Mouse (Mus musculus): ENCODE results near the gene Smyd4. TPM values are rescaled to one million over a fixed set of nuclear protein-coding genes. Genes with fewer than 3 reads are reported as not detected.

The Smyd4 gene
- polyA plus RNA-seq, 1 experiment from 2014 or later = 15.6 TPM

DNA sequence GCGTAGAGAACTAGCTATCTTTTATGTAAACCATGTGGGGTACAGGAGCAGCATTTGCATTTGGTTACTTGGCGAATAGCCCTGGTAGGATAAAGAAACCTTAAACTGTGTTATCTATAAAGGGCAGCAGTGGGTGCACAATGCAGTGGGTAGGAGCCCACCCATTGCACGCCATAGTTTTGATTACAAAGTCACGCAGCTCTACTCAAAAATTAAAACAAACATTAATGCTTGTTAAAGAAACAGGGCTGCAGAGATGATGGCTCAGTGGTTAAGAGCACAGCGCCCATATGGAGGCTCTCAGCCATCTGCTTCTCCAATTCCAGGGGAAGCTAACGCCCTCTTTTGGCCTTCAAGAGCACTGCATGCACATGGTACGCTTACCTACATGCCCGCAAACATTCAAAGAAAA lies 24.9 kb upstream of the Smyd4 start:
- Histone ChIP-seq H3K4me3 (no peak overlapping the region), H3K4me2 (no peak overlapping the region), H3K36me3 (peaks cover 14% of the 10 kb centered on the region), H3K27ac (peak overlapping the region; percentile 55; the same call in 1 of the 2 replicates), H3K9me3 (no peaks in the 10 kb centered on the region), H3K27me3 (no peaks in the 10 kb centered on the region), H3K9ac (no peak overlapping the region), H3K4me1 (peaks cover 24% of the 10 kb centered on the region)
- no peak for ATAC-seq (ENCODE audit: insufficient number of reproducible peaks, insufficient read depth, low FRiP score, low TSS enrichment, low read depth)
- 52% methylated on average over 8 of the region's 8 CpGs for WGBS

DNA sequence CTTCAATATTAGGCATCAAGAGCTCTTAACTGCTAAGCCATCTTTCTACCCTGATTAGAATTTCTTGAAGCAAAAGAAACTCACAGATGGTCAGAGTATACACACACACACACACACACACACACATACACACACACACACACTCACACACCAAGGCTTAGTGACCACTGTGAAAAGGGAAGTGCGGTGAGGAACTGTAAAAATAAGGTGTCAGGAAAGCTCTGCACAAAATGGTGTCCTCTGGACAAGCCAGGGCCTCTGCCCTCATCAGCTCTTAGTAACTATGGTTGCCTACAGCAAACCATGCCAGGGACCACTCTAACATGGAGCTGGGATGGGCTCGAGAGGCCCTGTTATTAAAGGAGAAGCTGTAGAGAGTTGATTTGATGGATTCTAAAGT lies 23.8 kb upstream of the Smyd4 start:
- Histone ChIP-seq H3K9me3 (no peaks in the 10 kb centered on the region), H3K27me3 (no peaks in the 10 kb centered on the region), H3K27ac (no peak overlapping the region), H3K4me2 (no peak overlapping the region), H3K4me3 (no peak overlapping the region), H3K4me1 (peaks cover 24% of the 10 kb centered on the region), H3K36me3 (peaks cover 20% of the 10 kb centered on the region), H3K9ac (no peak overlapping the region)
- ATAC-seq (ENCODE audit: insufficient number of reproducible peaks, insufficient read depth, low FRiP score, low TSS enrichment, low read depth) = no peak
- WGBS = 89% methylated on average over 2 of the region's 2 CpGs

DNA sequence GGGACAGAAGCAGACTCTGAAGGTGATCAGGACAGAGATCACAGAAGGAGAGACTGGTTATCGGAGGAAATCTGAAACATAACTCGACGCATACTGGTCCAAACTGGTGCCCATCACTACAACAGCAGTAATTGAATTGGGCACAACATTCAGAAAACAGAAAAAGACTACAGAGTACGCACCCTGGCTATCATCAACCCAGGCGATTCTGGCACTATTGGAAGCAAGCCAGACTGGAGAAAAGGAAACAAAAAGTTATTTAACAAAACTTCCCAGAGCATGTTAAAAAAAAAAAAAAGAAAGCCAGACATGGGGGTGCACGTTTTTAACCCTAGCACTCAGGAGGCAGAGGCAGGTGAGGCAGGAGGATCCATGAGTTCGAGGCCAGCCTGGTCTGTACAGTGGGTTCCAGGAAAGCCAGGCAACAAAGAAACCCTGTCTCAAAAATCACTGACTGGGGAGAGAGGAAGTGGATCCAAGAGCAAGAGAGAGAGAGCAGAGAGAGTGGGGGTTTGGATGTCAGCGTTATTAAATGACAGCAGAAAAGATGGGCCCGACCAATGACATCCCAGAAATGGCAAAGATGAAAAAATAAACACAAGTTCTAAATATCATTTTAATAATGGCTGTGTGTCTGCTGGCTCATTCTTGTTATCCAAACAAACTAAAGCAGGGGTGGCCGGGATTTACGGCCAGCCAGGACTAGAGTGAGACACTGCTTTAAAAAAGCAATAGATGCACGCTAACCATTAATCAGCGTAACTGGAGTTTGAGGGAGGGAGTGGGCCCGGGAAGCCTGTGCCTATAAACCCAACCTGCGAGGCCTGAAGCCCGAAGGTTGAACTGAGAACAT lies 22.9 kb upstream of the Smyd4 start:
- ATAC-seq (ENCODE audit: insufficient number of reproducible peaks, insufficient read depth, low FRiP score, low TSS enrichment, low read depth) = no peak
- H3K36me3 ChIP-seq = peaks cover 20% of the 10 kb centered on the region
- no peak overlapping the region for H3K27ac ChIP-seq
- peaks cover 24% of the 10 kb centered on the region for H3K4me1 ChIP-seq
- H3K9ac ChIP-seq = no peak overlapping the region
- WGBS = 76% methylated on average over 16 of the region's 16 CpGs
- no peak overlapping the region for H3K4me2 ChIP-seq
- H3K27me3 ChIP-seq = no peaks in the 10 kb centered on the region
- H3K9me3 ChIP-seq = no peaks in the 10 kb centered on the region
- H3K4me3 ChIP-seq = no peak overlapping the region

DNA sequence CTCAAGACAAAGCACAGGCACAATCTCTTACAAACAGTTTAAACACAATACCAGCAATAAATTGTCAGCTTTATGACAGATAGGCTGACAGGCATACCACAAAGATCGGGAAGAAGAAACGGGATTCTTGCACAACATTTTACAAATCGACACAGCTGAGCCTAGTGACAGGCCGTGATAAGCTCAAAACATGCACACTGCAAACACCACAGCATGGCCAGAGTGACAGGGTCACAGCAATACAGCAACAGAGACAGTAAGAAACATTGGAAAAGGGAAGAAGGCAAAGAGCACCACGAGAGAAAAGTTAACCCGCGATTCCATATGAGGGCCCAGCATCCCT lies 22.3 kb upstream of the Smyd4 start:
- Histone ChIP-seq H3K27me3 (no peaks in the 10 kb centered on the region), H3K9ac (no peak overlapping the region), H3K9me3 (no peaks in the 10 kb centered on the region), H3K4me3 (no peak overlapping the region), H3K4me2 (no peak overlapping the region), H3K27ac (no peak overlapping the region), H3K4me1 (peaks cover 24% of the 10 kb centered on the region), H3K36me3 (peaks cover 21% of the 10 kb centered on the region)
- ATAC-seq (ENCODE audit: insufficient number of reproducible peaks, insufficient read depth, low FRiP score, low TSS enrichment, low read depth) = no peak
- 84% methylated on average over 7 of the region's 7 CpGs for WGBS

DNA sequence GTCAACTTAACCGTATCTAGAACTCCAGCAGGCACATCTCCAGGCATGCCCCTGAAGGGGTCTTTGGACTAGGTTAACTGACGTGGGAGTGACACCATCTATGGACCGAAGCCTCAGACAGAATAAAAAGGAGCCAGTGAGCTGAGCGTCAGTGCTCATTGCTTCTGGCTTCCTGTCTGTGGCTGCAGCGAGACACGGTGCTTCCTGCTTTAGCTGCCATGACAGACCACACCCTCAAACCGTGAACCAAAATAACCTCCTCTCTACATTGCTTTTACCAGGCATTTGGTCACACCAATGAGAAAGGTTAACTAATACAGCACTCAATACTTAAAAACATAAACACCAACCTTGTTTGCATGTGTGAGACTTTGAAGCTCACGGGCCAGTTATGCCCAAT lies 11.6 kb upstream of the Smyd4 start:
- Histone ChIP-seq H3K4me1 (no peaks in the 10 kb centered on the region), H3K36me3 (peaks cover 67% of the 10 kb centered on the region), H3K27ac (no peak overlapping the region), H3K27me3 (no peaks in the 10 kb centered on the region), H3K9me3 (no peaks in the 10 kb centered on the region), H3K4me3 (no peak overlapping the region), H3K9ac (no peak overlapping the region), H3K4me2 (no peak overlapping the region)
- no peak for ATAC-seq (ENCODE audit: insufficient number of reproducible peaks, insufficient read depth, low FRiP score, low TSS enrichment, low read depth)
- WGBS = 74% methylated on average over 8 of the region's 8 CpGs

DNA sequence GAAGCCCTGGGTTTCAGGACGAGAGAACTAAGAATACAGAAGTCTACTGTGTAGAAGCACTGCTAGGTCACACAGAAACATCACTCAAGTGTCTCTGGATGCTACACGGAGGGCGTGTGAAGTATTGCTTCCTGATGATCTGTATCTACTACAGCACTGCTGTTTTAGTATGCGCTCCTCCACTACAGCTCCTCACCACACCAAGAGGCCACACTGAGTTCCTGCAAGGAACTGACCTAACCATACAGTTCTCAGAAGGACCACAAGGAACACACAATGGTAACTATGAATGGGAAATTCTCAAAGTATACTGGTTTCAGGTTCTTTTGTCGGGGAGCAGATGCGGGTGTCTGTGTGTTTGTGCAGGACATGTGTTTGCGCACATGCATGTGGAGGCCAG lies 11.0 kb upstream of the Smyd4 start:
- WGBS = 89% methylated on average over 7 of the region's 7 CpGs
- Histone ChIP-seq H3K4me2 (no peak overlapping the region), H3K9me3 (no peaks in the 10 kb centered on the region), H3K27ac (no peak overlapping the region), H3K4me3 (no peak overlapping the region), H3K4me1 (no peaks in the 10 kb centered on the region), H3K27me3 (no peaks in the 10 kb centered on the region), H3K9ac (no peak overlapping the region), H3K36me3 (peaks cover 63% of the 10 kb centered on the region)
- ATAC-seq (ENCODE audit: insufficient number of reproducible peaks, insufficient read depth, low FRiP score, low TSS enrichment, low read depth) = no peak

DNA sequence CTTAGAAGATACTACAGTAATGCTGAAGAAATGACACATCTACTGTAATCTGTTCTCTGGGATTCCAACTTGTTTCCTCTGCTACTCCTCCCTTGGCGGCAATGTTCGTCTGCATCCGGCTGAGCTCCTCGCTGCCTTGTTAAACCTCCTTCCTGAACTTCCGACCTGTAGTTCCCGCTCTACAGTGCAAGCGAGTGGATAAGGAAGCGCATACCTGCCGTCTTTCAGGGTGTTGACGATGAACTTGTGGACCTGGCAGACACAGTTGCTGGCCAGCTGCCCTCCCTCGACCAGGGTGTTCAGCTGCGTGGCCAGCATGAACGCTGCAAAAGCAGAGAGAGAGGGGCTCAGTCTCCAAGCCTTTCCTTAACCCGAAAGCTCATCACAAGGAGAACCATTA lies 8.2 kb upstream of the Smyd4 start:
- WGBS = 94% methylated on average over 14 of the region's 14 CpGs
- no peak for ATAC-seq (ENCODE audit: insufficient number of reproducible peaks, insufficient read depth, low FRiP score, low TSS enrichment, low read depth)
- H3K4me2 ChIP-seq = no peak overlapping the region
- peaks cover 55% of the 10 kb centered on the region for H3K36me3 ChIP-seq
- H3K9me3 ChIP-seq = no peaks in the 10 kb centered on the region
- no peak overlapping the region for H3K27ac ChIP-seq
- no peaks in the 10 kb centered on the region for H3K27me3 ChIP-seq
- H3K4me1 ChIP-seq = 0 out of 2 replicates have a peak, but pooled peaks cover 3% of the 10 kb centered on the region
- no peak overlapping the region for H3K4me3 ChIP-seq
- H3K9ac ChIP-seq = no peak overlapping the region

DNA sequence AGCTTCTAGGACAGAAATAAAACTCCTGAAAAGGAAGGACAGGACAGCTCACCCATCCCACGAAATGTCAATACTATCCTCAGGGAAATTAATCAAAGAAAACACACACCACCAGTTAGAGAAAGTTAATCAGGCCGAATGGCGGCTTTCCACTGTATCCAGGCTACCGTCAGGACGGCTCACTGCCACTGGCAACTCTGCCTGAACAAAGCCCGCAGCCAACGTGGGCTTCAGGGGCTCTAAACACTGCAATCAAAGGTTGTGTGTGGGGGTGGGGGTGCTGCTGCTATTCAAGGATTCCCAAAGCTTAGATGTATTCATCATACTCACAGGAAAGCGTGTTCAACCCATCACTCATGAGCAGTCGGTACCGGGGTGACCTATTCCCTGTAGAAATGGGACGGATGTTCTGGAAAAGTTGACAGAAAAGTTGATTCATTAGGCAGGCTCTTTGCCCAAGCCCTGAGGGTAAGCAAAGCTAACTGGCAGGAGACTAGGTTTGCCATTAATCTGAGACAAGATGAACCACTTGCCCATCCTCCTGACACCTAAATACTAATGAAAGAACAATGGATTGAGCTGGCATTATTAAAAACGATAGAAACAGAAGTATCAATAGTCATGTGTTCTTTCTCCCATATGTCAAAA lies 7.4 kb upstream of the Smyd4 start:
- no peak overlapping the region for H3K27ac ChIP-seq
- no peaks in the 10 kb centered on the region for H3K9me3 ChIP-seq
- 0 out of 2 replicates have a peak, but pooled peaks cover 3% of the 10 kb centered on the region for H3K4me1 ChIP-seq
- H3K4me3 ChIP-seq = no peak overlapping the region
- no peaks in the 10 kb centered on the region for H3K27me3 ChIP-seq
- WGBS = 88% methylated on average over 12 of the region's 12 CpGs
- H3K36me3 ChIP-seq = peaks cover 53% of the 10 kb centered on the region
- no peak overlapping the region for H3K4me2 ChIP-seq
- no peak overlapping the region for H3K9ac ChIP-seq
- no peak for ATAC-seq (ENCODE audit: insufficient number of reproducible peaks, insufficient read depth, low FRiP score, low TSS enrichment, low read depth)

DNA sequence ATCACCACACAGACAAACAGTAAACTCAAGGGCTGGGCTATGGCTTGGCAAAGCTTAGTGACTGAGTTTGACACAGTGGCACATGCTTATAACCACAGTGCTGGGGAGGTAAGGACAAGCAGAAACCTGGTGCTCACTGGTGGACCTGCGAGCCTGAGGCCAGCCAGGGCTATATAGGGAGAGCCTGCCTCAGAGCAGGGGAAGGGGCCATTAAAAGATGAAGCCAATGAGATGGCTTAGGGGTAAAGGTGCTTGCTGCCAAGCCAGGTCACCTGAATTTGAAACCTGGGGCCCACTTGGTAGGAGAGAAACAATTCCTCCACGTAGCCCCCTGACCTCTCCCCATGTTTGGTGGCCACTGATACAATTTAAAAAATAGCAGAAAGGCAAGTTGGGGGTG lies 5.1 kb upstream of the Smyd4 start:
- Histone ChIP-seq H3K27ac (no peak overlapping the region), H3K4me1 (peaks cover 17% of the 10 kb centered on the region), H3K9me3 (no peaks in the 10 kb centered on the region), H3K36me3 (peaks cover 33% of the 10 kb centered on the region), H3K4me2 (no peak overlapping the region), H3K27me3 (no peaks in the 10 kb centered on the region), H3K4me3 (no peak overlapping the region), H3K9ac (no peak overlapping the region)
- no peak for ATAC-seq (ENCODE audit: insufficient number of reproducible peaks, insufficient read depth, low FRiP score, low TSS enrichment, low read depth)
- 93% methylated on average over 2 of the region's 2 CpGs for whole genome bisulfite sequencing

DNA sequence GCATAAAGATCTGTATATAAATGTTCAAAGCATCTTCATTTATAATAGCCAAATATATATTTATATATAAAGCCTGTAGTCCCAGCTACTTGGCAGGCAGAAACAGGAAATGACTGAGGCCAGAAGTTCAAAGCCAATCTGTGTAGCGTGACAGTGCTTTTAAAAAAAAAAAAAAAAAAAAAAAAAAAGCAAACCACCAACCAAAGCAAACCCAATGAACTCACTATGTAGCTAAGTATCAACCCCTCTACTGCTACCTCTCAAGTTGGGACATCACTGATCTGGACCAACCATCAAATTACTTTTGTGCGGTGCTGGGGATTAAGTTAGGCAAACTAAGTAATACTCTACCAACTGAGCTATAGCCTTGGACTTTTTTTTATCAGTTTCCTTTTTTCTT lies 4.1 kb upstream of the Smyd4 start:
- Histone ChIP-seq H3K36me3 (peaks cover 24% of the 10 kb centered on the region), H3K27ac (no peak overlapping the region), H3K9ac (no peak overlapping the region), H3K27me3 (no peaks in the 10 kb centered on the region), H3K4me3 (no peak overlapping the region), H3K4me1 (peaks cover 20% of the 10 kb centered on the region), H3K4me2 (no peak overlapping the region), H3K9me3 (no peaks in the 10 kb centered on the region)
- ATAC-seq (ENCODE audit: insufficient number of reproducible peaks, insufficient read depth, low FRiP score, low TSS enrichment, low read depth) = no peak
- WGBS = 60% methylated on average over 2 of the region's 2 CpGs

DNA sequence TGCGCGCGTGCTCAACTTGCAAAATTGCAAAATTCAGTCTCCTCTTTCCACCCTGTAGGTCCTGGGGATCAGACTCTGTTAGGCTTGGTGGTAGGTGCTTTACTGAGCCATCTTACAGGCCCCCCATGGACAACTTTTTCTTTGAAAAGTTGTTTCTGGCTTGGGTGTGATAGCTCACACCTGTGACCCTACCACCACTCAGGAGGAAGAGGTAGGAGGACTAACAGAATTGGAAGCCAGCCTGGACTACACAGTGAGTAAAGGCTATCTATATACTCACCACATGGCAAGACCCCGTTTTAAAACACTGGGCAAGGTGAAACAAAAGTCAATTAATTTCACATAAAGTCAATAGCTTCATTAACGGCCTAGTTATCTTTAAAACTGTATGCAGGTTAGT lies 3.5 kb upstream of the Smyd4 start:
- ATAC-seq (ENCODE audit: insufficient number of reproducible peaks, insufficient read depth, low FRiP score, low TSS enrichment, low read depth) = no peak
- H3K27me3 ChIP-seq = no peaks in the 10 kb centered on the region
- WGBS = 91% methylated on average over 5 of the region's 5 CpGs
- H3K27ac ChIP-seq = no peak overlapping the region
- peaks cover 20% of the 10 kb centered on the region for H3K36me3 ChIP-seq
- H3K9ac ChIP-seq = no peak overlapping the region
- peaks cover 20% of the 10 kb centered on the region for H3K4me1 ChIP-seq
- H3K4me2 ChIP-seq = no peak overlapping the region
- no peak overlapping the region for H3K4me3 ChIP-seq
- H3K9me3 ChIP-seq = no peaks in the 10 kb centered on the region

DNA sequence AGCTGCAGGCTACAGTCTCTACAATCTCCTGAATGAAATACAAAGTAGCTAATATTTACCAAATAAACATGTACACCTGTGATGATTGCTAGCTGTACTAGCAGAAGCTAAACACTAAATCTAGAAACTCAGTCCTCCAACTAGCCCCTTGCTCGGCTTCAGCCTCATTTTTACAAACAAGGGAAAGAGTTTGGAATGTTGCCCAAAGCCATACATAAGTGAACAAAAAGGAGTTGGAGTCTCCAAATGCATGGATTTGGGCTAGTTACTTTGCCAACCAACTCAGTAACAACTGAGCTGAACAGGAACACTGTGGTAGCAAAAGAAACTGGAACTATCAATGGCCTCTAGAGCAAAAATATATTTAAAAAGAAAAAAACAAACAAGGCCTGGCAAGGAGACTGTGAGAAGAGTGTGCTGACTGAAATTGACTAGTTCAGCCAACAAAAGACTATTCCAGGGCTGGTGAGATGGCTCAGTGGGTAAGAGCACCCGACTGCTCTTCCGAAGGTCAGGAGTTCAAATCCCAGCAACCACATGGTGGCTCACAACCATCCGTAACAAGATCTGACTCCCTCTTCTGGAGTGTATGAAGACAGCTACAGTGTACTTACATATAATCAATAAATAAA lies 1.6 kb upstream of the Smyd4 start:
- no peak for ATAC-seq (ENCODE audit: insufficient number of reproducible peaks, insufficient read depth, low FRiP score, low TSS enrichment, low read depth)
- Histone ChIP-seq H3K9ac (peak overlapping the region; percentile 41; the same call in 1 of the 2 replicates), H3K4me3 (peak overlapping the region; percentile 82), H3K27ac (no peak overlapping the region), H3K36me3 (peaks cover under 1% of the 10 kb centered on the region; the same call in 1 of the 2 replicates), H3K27me3 (no peaks in the 10 kb centered on the region), H3K4me1 (peaks cover 20% of the 10 kb centered on the region), H3K9me3 (no peaks in the 10 kb centered on the region), H3K4me2 (peak overlapping the region; percentile 67)
- WGBS = 51% methylated on average over 4 of the region's 4 CpGs

Data from embryonic facial prominence, embryonic 13.5 days (tissue).